Mouse (Mus musculus): Measurements from ENCODE around the gene Pou2f3.

- TF ChIP-seq CTCF (IDR thresholded peaks at IDR 0.05; ENCODE audit: low read depth, low read length) (no peak), TAL1 (conservative IDR thresholded peaks at IDR 0.05; ENCODE audit: low read depth, low read length) (no peak), GATA1 (IDR thresholded peaks at IDR 0.05; ENCODE audit: borderline replicate concordance, low read length) (no peak), POLR2AphosphoS5 (IDR thresholded peaks at IDR 0.05; ENCODE audit: insufficient replicate concordance, low read depth, low read length) (no peak), GATA2 (IDR thresholded peaks at IDR 0.05; ENCODE audit: borderline replicate concordance, low read depth, low read length) (no peak)
Observed at GRCm38 (mm10) chr9:43108721-43109120, 101.4 kb downstream of the Pou2f3 start.
